Mouse (Mus musculus): ENCODE data around the gene Myt1.
"Not testable (repeated sequence)": the region's sequence is repeated elsewhere in the genome, so short reads cannot be mapped to it uniquely, and the experiment has no call there.

Myt1 gene

DNA sequence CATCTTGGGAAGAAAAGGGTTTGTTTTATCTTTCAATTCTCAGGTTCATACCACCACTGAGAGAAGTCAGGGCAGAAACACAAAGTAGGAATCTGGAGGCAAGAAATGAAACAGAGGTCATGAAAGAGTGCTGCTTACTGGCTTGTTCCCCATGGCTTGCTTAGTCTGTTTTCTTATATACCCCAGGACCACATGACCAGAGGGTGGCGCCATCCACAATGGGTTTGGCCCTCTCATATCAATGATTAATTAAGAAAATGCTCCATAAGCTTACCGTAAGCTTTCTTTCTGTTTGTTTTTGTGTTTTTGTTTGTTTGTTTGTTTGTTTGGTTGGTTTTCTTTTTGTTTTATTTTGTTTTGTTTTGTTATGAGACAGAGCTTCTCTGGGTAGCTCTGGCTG, 14.6 kb downstream of the Myt1 start:
- peak in 1 of 2 experiments; percentile 44 for DNase-seq (ENCODE audit: low spot score in 2 of 2)

DNA sequence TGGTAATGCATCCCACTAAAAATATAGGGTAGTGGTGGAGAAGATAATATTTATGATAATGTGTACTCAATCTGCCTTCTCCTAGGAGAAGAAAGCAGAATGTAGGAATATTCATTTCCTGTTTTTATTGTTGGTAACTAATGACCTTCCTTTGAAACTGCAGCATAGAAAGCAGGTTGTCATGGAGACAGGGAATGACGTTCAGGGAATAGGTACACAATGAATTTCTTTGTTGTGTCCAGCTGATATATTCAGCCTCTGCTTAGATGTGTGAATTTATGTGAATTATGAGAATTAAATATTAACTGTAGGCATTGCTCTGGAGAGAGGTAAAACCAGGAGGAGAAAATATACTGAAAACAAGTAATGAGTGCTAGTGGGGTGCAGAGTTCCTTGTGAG, 18.3 kb downstream of the Myt1 start:
- no peak for DNase-seq (ENCODE audit: low spot score in 2 of 2)

DNA sequence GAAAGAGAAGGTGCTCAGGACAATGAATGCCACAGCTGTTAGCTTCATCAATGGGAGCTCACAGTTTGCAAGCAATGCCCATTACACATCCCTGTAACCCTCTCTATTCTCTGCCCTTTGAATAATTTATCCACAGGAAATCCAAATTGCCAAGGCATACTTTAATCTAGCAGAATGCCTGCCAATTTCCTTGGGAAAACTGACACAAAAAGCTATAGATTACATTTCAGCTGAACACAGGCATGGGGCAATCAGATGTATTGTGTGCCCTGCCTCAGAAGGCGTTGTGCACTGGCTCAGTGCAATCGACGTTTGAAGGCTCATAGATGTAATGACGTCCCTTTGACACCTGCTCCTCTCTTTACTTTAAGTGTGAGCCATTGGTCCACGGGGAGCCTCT, 24.7 kb downstream of the Myt1 start:
- DNase-seq (ENCODE audit: low spot score in 2 of 2), result no peak

DNA sequence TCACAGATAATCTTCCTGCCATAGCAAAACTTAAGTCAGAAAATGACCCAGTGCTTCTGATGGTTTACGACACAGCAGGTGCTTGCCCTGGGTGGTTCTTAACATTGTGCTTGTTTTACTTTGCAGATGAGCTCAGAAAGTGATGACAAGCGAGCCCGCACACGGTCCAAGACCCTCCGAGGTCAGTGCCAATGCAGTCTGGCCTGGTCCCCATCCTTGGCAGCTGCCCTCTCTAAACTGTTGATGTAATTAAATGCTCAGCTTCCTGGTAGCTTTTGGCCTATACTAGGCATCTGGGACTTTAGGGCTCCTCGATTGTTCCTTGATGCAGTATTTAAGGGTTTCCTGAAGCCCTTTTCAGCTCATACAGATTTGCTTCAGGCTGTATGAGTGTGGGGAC, 26.3 kb downstream of the Myt1 start:
- no peak for DNase-seq (ENCODE audit: low spot score in 2 of 2)

DNA sequence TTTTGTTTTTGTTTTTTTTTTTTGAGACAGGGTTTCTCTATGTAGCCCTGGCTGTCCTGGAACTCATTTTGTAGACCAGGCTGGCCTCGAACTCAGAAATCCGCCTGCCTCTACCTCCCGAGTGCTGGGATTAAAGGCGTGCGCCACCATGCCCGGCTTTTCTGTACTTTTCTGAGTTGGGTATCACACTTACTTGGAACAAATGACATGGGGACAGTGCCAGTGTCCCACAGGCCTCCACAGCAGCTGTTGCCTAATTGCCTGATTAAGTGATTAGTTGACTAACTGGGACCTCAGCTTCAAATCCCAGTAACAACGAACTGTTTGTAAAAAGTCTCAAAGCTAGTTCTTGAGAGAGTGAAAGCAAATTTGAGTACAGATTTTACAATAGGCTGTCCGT, 30.1 kb downstream of the Myt1 start:
- DNase-seq (ENCODE audit: low spot score in 2 of 2), result not testable (repeated sequence)

DNA sequence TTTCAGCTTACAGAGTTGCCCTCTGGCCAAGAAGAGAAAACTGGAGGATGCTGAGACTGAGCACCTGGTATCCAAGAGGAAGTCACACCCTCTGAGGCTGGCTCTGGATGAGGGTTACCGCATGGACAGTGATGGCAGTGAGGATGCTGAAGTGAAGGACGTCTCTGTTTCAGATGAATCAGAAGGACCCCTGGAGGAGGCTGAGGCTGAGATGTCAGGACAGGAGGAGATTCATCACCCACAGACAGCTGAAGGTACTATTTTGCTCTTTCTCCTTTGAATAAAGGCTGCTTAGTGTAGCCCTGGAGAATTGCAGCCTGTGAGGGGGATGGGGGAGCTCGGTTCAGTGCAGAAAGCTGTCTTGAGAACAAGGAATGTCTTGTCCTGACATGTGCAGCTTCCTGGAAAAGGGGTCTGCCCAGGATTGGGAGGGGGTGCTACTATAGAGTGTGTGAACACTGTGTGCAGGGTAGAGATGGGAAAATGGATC, 32.6 kb downstream of the Myt1 start:
- DNase-seq (ENCODE audit: low spot score in 2 of 2), result no peak

DNA sequence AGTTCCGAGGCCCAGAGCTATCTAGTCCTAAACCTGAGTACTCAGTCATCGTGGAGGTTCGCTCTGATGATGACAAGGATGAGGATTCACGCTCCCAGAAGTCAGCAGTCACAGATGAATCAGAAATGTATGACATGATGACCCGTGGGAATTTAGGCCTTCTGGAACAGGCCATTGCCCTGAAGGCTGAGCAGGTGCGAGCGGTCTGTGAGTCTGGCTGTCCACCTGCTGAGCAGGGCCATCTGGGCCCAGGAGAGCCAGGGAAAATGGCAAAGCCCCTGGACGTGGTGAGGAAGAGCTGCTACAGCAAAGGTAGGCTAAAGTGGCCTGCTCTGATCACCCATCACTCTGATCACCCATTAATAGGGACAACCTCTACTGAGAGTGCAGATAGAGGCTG, 34.5 kb downstream of the Myt1 start:
- DNase-seq (ENCODE audit: low spot score in 2 of 2), result no peak

DNA sequence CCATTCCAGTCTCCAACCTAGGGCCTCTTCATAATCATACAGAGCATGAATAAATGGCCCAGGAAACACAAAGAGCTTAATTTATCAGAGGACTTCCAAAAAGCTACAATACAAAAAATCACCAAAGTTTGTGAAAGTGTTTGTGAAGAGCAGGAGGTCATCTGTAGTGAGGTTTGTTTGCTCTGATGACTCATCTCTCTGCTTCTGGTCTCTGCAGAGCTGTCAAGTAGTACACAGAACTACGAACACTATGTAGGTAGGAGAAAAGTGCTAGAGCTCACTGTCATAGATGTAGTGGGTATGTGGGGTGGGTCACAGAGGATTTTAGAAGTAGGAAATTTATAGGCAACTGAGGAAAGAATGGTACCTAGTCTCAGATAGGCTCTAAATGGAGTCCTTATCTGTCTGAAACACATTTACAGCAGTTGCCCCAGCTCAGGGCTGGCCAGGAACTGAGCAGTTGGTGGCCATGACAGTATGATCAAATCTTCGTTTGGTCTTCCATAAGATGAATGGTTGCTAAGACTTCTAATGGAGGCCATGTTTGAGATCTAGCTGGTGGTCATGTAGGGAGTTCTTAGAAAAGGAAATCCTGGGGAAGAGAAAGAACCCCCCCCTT, 66.0 kb downstream of the Myt1 start:
- no peak for DNase-seq (ENCODE audit: low spot score in 2 of 2)

DNA sequence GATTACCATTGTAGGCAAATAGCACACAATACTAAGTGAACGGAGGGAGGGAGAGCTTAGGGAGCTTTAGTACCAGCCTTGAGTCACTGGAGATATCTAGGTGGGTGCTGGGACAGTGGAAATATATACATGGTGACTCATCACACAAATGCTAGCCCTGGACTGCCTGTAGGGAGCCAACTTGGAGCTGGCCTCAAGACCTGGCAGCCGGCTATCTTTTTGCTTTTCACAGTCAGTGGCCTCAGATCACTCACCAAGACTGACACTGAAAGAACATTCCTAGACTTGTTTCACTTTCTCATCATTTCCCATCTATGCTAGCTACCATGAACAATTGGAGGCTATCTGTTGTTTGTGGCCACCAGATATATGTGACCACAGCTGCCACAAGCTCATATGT, 69.6 kb downstream of the Myt1 start:
- no peak for DNase-seq (ENCODE audit: low spot score in 2 of 2)

DNA sequence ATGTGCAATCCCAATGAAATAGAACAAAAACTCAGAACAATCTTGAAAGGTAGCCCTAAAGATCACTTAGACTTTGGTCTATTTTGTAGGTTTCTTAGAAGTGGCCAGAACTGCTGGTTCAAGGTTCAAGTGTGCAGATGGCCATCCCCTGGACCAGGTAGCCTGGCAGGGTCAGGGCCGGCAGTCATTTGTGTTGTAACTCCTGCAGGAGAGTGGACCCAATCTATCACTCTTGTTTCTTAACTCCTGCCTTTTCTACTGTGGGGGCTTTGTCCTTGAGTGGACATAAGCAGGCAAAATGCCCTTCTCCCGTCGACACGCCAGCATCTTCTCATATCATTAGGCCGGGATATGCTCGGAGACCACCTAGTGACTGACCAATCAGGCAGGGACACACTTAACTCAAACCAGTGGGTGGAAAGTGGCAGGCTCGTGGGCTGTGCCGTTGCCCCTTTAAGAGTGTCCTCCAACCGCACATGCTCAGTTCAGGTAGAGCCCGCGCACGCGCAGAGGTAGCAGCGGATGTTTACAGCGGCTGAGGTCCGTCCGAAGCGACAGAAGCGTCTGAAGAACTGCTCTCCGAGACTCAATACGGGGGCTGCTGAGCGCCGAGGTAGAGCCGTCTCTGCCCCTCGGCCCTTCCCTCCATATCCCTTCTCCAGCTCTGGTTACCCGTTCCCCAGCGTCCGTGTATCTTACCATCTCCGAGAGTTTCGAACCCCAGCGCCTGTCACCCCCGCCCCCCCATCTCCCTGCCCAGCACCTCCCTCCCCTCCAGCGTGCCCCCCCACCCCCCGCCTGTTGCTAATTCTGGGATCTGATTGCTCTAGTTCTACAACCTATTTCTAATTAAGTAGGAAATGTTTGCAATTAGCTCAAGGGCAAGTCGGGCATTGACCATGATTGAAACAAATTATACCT, 74.5 kb downstream of the Myt1 start, which contains the start of gene Pcmtd2:
TSS of gene Pcmtd2 (plus strand) at position 483 of the 921 bp plus-strand sequence.
- peak; percentile 86 to 93 for DNase-seq (ENCODE audit: low spot score in 2 of 2)

DNA sequence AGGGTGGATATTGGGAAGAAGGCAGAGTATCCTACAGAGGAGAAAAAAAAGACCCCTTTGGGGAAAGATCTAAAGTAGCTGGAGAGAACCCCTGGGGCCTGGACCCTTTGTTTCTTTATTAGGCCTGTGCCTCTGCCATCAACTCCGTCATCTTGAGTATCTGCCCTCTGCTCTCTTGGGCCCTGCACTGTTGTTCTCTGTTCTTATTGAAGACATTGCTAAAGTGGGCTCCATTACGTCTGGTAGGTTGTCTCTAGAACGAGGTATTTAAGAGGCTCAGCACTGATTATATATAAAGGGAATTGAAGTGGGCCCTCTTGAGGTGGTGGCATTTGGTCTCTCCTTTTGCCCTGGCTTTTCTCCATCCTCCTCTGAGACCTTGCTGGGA, 75.2 kb downstream of the Myt1 start:
- peak; percentile 30 to 34 for DNase-seq (ENCODE audit: low spot score in 2 of 2)

DNA sequence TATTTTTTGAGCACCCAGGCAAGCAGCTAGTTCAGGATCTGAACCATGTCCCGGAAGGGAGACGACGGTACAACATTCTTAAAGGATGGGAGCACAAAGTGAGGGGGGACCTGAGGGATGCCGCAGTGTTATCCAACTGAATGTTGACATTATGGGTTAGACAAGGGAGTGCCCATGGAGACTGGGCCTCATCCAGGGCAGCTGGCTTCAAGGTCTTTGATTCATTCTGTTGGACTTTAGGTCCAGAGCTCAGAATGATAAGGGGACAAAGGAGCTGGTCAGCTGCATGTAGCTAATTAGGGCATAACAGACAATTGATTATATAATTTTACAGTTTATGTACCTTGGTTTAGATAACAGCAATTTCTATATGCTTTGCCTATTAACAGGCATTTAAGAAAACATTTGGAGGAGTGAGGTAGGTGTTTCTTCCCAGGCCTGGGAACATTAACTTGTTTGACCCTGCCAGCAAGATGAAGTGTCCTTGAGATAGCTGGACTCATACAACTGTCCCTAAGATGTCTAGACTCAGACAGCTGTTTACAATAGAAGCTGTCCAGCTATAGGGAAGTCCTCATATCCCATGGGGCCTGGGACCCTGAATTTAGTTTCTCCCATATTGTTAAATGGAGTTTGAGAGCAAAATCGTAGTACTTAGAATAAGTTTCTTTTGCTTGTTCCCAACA, 82.7 kb downstream of the Myt1 start:
- no peak for DNase-seq (ENCODE audit: low spot score in 2 of 2)

DNA sequence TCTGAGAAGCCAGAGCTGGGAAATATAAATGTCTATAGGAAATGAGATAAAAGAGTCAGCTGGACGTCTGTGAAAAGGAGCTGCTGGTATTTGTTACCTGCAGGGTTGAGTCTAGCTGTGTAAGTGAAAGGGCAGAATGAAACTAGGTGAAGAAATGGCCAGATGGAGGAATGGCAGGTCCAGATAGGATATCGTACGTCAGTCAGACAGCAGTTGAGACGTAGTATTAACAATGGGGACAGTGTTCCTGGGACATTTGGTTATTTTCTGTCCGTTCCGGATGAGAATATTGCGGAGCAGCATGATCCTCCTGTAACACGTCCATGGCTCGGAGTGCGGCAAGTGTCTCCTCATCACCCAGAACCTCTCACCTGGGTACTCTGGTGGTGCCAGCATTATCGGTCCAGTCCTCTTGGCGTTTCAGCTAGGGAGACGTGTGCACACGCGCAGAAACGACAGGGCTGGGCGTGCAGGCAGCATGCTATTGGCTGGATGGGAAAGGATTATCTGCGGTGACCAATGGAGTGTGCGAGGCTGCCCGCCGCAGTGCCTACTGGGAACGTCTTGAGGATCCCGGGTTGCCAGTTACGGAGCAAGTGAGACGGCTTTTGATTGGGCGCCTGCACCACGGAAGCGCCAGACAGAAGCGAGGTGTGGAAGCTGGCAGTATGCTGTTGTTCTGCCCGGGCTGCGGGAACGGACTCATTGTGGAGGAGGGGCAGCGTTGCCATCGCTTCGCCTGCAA, 100.8 kb downstream of the Myt1 start, which contains the start of gene Polr3k:
TSS of gene Polr3k (plus strand) at position 547 of the 745 bp plus-strand sequence.
- DNase-seq (ENCODE audit: low spot score in 2 of 2), result peak; percentile 75 to 93

DNA sequence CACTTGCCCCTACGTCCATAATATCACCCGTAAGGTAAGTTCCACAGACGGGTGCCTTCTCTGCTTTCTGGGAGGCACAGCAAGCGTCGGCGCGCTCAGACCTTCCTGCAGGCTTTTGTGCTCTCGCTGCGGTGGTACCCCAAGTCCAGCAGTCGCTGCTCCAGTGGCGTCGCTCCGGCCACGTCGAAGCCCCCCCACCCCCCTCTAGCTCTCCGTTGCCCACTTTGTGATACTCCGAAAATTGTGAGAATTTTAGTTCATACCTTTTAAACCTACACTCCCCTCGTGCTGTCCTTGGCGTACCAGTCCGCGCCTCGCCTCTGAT, 101.4 kb downstream of the Myt1 start:
- DNase-seq (ENCODE audit: low spot score in 2 of 2), result no peak

DNA sequence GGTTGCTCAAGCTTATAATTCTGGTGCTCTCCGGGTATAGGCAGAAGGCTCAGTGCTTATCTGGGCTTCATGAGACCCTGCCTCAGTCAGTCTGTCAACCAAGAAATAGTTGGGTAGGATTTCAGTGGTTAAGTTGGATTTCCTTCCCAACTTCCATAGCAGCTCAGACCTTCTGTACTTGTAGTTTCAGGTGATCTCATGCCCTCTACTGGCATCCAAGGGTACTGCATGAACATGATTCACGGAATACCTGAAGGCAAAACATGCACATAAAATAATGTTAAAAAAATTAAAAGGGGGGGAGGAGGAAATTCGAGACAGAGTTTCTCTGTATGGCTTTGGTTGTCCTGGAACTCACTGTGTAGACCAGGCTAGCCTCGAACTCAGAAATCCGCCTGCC, 103.8 kb downstream of the Myt1 start:
- peak; percentile 62 to 78 for DNase-seq (ENCODE audit: low spot score in 2 of 2)

DNA sequence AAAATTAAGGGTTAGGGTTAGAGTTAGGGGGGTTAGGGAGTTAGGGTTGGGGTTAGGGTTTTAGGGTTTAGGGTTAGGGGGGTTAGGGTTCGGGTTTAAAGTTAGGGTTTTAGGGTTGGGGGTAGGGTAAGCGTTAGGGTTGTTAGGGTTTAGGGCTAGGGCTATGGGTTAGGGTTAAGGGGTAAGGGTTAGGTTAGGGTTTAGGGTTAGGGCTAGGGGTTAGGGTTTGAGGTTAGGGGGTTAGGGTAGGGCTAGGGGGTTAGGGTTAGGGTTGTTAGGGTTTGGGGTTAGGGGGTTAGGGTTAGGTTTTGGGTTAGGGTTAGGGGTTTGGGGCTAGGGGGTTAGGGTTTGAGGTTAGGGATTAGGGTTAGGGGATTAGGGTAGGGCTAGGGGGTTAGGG, 107.9 kb downstream of the Myt1 start:
- DNase-seq (ENCODE audit: low spot score in 2 of 2), result no peak
